Mouse (Mus musculus) intestine, embryonic 15.5 days (tissue): ENCODE measurements at regions not wholly inside any gene's neighbourhood (a gene's known extent, or its start where the extent isn't known, plus 50 kb on each side); places are given as distances from the start of the nearest gene placed in this dataset.

Experiments used
- ATAC-seq: fragments of 200-750 bp; cut with Nextera tagmentation; 2 replicates; pipeline ENCODE4 v1.8.0; 2017; ENCODE audit warnings: moderate TSS enrichment, moderate library complexity
- H3K27ac ChIP-seq: fragments of 300-500 bp; sonication (generic); 2 replicates; pipeline ENCODE4 v1.5.1; 2015; ENCODE audit warnings: mild to moderate bottlenecking, inconsistent platforms
- H3K27me3 ChIP-seq: fragments of 300-500 bp; sonication (generic); replicated peaks from 2 replicates; pipeline ENCODE4 v1.6.1; 2015; ENCODE audit warnings: inconsistent platforms
- H3K36me3 ChIP-seq: fragments of 300-500 bp; sonication (generic); 2 replicates; pipeline ENCODE4 v1.6.1; 2015; ENCODE audit warnings: inconsistent platforms
- H3K4me1 ChIP-seq: fragments of 300-500 bp; sonication (generic); replicated peaks from 2 replicates; pipeline ENCODE4 v1.6.1; 2015; ENCODE audit warnings: inconsistent platforms
- H3K4me2 ChIP-seq: fragments of 300-500 bp; sonication (generic); replicated peaks from 2 replicates; pipeline ENCODE4 v1.6.1; 2015; ENCODE audit warnings: mild to moderate bottlenecking, inconsistent platforms
- H3K4me3 ChIP-seq: fragments of 300-500 bp; sonication (generic); replicated peaks from 2 replicates; pipeline ENCODE4 v1.5.1; 2015; ENCODE audit warnings: inconsistent platforms
- H3K9ac ChIP-seq: fragments of 300-500 bp; sonication (generic); 2 replicates; pipeline ENCODE4 v1.6.1; 2015; ENCODE audit warnings: inconsistent platforms
- H3K9me3 ChIP-seq: fragments of 300-500 bp; sonication (generic); 2 replicates; pipeline ENCODE4 v1.6.1; 2016; ENCODE audit warnings: inconsistent platforms
- WGBS: fragments of 180-500 bp; shearing (Covaris S2); methylation state at CpG from one replicate; pipeline ENCODE4 v1.1.7; 2015; 5-methylcytosine and 5-hydroxymethylcytosine counted together

DNA sequence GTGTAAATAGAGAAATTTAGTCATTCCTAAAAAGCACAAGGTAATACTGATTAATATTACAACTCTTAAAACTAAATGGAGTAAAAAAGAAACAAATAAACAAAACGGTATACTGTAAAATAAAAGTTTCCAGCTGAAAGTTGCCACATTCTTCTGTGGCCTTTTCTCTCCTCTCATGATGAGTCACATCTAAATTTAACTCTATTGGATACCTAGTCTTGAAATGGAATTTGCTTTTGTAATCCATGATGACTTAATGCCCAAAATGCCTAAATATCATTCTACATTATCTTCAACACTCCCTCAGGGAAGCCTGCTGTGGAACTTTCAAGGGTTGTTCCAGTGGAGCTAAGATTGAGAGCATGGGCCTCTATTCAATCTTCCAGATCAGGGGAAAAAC is 1298.5 kb upstream of the Dsel start:
- 89% methylated on average over 1 of the region's 1 CpGs for WGBS
- Histone ChIP-seq H3K36me3 (no peaks in the 10 kb centered on the region), H3K4me3 (no peak overlapping the region), H3K9me3 (no peaks in the 10 kb centered on the region), H3K9ac (no peak overlapping the region), H3K27me3 (no peaks in the 10 kb centered on the region), H3K4me1 (no peaks in the 10 kb centered on the region), H3K4me2 (no peak overlapping the region), H3K27ac (no peak overlapping the region)
- ATAC-seq: no peak
